Mouse (Mus musculus) c-Kit-positive CD71-positive TER-119-positive erythroid progenitor cells, embryonic 14.5 days (primary cell): ENCODE results near the gene Tmem37.

Experiments
- DNase-seq: peaks from one replicate; pipeline ENCODE4 v3.0.0-alpha.2; 2013; ENCODE audit warnings: low spot score

Gene Tmem37

GRCm38 (mm10) chr1:120073519-120074306, at the start of gene Tmem37:
Gene Tmem37, minus strand, starts transcription at chr1:120074074.
- no peak for DNase-seq

DNA sequence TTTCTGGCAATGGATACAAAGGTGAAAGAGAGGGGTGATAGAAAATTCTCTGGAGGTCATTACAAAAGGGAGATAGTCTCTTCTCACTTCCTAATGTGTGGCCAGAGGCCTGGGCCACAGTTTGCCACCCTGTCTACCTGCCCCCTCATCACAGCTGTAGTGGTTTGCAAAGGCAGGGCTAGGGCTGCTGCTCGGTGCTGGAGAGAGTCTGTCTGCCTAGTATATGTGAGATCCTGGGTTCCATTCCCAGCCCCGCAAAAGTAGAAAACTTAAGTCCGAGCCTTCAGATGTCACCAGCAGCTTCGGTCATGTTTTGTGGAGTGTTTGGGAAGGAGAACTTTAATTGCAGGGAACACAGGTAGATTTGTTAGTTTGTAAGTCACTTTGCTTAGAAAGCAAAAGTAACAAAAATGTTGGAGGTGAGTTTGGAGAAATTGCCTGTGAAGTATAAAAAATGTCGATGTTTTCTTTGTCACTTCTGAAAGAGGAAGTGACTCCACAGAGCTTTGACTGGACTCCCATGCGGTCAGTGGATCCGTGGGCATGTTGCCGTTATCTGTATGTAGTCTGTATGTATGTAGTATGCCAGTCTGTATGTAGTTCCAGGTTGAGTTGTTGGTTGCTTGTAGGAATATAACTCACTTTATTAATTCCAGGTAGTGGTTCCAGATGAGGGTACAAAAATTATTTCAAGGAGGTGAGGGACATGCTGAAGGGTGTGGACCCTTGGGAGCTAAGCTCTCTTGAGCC, 48.9 kb upstream of the Tmem37 start:
- DNase-seq = no peak

DNA sequence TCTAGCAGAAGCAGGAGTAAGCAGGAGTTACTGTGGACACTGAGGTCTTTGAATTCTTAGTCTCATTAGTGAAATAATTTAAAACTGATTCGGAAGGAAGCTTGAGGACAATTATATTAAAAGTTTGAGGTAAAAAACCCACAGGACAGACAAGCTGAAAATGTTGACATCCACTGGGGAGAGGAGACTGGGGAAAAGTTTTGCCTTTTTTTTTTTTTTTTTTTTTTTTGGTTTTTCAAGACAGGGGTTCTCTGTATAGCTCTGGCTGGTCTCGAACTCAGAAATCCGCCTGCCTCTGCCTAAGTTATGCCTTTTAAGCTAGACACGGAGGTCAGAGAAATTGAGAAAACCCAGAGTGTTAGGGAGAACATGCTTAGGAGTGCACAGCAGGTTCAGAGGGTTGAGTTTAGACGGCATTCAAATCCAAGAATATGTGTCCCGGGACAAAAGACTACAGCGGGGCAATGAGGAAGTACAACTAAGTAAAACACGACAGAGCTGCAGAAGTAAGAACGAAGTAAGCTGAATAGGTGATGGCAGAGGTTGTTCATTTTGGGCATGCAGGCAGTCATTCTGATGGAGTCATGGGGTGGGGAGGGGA, 48.2 kb upstream of the Tmem37 start:
- DNase-seq = no peak

- DNase-seq = peak; percentile 96
These were observed 47.3 kb upstream of the Tmem37 start, which contains the start of the genes Dbi and 3110009E18Rik for GRCm38 (mm10) chr1:120120969-120121811. Gene Dbi, minus strand, starts transcription at chr1:120121078. Gene 3110009E18Rik, plus strand, starts transcription at chr1:120121187.

GRCm38 (mm10) chr1:120120141-120120968, 46.5 kb upstream of the Tmem37 start:
- DNase-seq = no peak

GRCm38 (mm10) chr1:120119389-120119788, 45.5 kb upstream of the Tmem37 start:
- DNase-seq = no peak

DNA sequence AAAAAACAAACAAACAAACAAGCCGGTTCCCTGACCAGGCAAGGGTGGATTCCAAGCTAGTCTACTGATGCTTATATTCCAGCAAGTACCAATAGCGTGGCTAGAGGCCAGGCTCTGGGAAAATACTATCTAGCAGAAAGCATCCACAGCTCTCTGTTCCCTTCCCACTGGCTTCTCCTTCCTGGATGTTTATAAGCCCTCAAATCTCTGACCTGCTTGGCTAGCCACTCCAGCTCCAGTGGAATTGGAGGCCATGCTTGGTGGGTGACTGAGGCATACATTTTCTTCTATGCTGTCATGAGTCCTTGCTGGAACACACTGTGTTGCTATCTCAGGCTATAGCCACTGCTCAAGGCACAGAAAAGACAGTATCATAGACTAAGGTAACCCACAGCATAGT, 45.0 kb upstream of the Tmem37 start:
- DNase-seq = no peak

DNA sequence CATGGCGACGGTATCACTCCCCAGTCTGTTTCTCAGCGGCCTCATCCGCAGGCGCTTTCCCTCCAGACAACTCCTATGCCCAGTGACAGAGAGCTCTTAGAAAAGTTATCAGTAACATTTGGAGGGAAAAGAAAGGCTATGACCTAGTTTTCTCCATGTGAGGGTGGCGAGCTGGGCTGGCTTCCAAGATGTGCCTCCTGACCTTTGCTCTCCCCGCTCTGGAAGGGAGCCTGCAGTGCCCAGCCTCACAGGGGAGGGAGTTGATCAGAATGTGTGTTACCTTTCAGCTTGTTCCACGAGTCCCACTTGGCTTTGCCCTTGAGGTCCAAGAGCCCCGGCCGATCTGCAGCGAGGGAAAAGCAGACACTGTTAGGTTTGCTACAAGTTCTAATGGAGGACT, 42.2 kb upstream of the Tmem37 start:
- no peak for DNase-seq

- DNase-seq = no peak
These were observed 41.8 kb upstream of the Tmem37 start for GRCm38 (mm10) chr1:120115671-120116081.

DNA sequence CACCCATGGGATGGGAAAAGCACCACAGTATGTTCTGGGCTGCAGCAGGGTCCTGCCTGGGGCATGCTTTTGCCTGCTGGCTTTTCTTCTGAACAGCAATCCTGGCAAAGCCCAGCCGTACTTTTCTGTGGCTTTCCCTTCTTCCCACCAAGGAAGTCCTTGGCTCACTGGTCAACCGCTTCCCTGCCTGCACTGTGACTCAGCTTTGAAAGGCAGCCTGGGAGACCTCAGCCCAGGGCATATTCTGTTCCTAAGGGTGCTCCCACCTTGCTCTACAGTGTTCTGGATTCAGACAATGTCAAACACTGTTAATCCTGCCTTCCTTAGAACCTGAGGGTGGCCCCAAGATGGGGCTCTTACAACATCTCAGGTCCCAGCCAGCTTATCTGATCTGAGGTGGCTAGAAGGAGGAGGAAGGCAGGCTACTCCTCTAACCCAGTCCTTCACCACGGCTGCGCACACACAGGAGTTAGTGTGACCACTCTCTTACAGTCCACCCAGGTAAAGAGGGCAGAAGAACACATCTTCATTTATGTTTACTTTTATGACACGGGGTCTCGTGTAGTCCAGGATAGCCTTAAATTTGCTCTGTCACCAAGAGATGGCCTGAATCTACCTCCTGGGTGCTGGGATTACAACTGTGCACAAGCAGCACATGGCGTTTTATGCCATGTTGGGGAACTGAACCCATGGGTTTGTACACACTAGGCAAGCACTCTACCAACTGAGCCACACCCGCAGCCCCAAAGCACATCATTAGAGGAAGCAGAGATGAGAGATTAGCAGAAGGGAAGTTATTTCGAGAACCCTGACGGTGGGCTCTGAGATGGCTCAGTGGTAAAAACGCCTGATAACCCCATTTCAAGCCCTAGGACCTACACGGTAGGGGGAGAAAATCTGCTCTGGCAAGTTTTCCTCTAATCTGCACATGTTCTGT, 38.6 kb upstream of the Tmem37 start:
- DNase-seq = no peak

GRCm38 (mm10) chr1:120111766-120112165, 37.9 kb upstream of the Tmem37 start:
- no peak for DNase-seq

DNA sequence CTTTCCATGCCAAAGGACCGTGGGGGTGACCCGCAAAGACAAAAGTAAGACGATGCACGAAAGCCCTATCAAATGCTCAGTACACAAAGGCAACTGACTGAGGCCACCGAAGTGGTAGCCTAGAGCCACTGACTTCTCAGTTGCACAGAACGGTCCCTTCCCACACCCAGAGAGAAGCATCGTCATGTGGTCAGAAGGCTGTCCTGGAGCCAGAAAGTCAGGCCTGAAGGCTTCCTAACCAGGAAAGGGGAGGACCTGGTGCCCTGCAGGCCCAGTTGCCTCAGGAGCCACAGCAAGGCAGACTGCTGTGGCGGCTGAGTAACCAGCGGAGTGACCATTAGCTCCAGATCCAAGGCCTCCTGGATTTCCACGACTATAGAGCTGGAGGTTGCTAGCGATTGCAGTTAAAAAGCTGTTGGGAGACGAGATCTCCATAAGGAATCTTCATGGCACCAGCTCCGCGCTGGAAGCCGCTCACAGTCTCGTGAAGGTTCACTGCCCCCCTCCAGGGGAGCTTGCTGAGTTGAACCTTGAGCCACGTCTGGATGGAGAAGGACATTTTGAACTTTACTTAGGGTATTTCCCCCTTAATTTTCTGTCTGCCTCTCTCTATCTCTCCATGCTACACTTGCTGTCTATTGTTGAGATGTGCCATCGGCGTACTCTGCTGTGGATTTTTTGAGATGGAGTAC, 36.0 kb upstream of the Tmem37 start:
- DNase-seq = no peak

- no peak for DNase-seq
These were observed 31.7 kb upstream of the Tmem37 start for GRCm38 (mm10) chr1:120105556-120105959.

GRCm38 (mm10) chr1:120101227-120101609, 27.3 kb upstream of the Tmem37 start:
- no peak for DNase-seq

GRCm38 (mm10) chr1:120100456-120101226, 26.8 kb upstream of the Tmem37 start:
- no peak for DNase-seq

GRCm38 (mm10) chr1:120099483-120099882, 25.6 kb upstream of the Tmem37 start:
- DNase-seq = no peak

DNA sequence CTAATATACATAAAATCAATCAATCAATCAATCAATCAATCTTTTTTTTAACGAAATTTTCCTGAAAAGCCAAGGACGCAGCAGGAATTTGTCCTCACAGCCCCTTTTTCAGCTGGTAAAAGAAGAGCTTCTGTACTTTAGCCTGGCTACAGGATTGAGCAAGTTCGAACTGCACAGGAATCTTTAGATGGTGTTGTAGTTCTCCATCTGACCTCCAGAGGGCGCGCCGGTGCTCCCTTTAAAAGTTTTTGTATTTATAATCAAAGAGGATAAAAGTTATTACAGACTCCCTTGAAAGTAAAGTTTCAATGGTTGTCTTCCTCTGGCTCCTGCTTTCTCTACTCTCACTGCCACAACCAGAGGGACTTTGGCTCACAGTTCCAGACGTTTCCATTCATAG, 24.5 kb upstream of the Tmem37 start:
- peak; percentile 49 for DNase-seq

DNA sequence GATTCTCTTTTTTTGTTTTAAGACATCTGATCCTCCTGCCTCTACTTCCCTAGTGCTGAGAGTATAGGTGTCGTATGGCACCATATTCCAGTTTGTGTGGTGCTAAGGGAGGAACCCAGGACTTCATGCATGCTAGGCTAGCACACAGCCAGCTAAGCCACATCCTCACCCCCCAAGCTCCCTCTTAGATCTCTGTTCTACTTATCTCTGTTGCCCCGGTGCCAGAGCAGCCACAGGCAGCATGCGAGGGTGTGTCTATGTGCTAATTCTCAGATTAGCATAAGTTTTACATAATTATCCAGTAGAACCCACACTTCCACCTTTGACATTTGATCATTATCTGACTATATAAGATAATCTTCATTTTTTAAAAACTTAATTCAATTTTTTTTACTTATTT, 21.0 kb upstream of the Tmem37 start:
- DNase-seq = no peak
